Mouse (Mus musculus) embryonic fibroblast, embryonic 13.5 days (primary cell): ENCODE results near the gene Capzb. TPM values are rescaled to one million over a fixed set of nuclear protein-coding genes. Genes with fewer than 3 reads are reported as not detected.

Experiments
- H3K27ac ChIP-seq: 2 replicates; pipeline ENCODE4 v1.5.1; 2012; ENCODE audit warnings: low read length, control low read depth, inconsistent platforms; ENCODE audit not compliant: insufficient read depth
- H3K4me1 ChIP-seq: 2 replicates; pipeline ENCODE4 v1.6.1; 2011; ENCODE audit warnings: low read length; ENCODE audit not compliant: control insufficient read depth, insufficient read depth
- H3K4me3 ChIP-seq: 2 replicates; pipeline ENCODE4 v1.5.1; 2011; ENCODE audit warnings: mild to moderate bottlenecking, control low read depth, low read length; ENCODE audit not compliant: insufficient read depth
- CTCF ChIP-seq: IDR thresholded peaks from 2 replicates; pipeline ENCODE4 v1.5.1; 2011; ENCODE audit warnings: mild to moderate bottlenecking, control low read depth, low read length, moderate library complexity, borderline replicate concordance; ENCODE audit not compliant: insufficient read depth
- POLR2A ChIP-seq: IDR thresholded peaks from 2 replicates; pipeline ENCODE4 v1.6.1; 2011; ENCODE audit warnings: low read depth, mild to moderate bottlenecking, control low read depth, low read length, moderate library complexity
- polyA plus RNA-seq: library from polyadenylated mRNA; stranded (reverse); fragments of >200 nt; gene quantifications from 2 replicates; pipeline ENCODE4 v1.2.4, GENCODE M21; 2011; ENCODE audit warnings: low read depth; ENCODE audit not compliant: missing spikeins, insufficient read length

Capzb gene
- polyA plus RNA-seq, 1 experiment, result 355 TPM

DNA sequence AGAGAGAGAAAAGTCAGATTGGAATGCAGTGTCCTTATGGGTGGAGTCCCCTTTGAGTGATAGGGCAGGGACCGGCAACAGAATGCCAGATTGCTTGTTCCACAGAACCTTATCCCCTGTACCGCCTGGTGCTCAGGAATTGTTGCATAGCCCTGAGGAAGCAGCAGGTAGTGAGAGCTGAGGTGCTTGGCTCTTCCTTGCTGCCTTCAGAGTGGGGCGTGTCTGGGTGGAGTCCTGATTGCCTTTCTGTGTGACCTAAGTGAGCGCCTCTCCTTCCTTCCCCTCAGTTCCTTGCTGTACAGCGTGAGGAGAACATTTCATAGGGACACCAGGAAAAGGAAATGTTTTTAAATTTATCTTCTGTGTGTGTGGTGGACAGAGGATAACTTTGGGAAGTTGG is 4.8 kb downstream of the Capzb start:
- TF ChIP-seq CTCF, result no peak
- TF ChIP-seq POLR2A, result no peak
- no peak overlapping the region for H3K27ac ChIP-seq
- no peak overlapping the region for H3K4me3 ChIP-seq
- peaks cover 28% of the 10 kb centered on the region for H3K4me1 ChIP-seq

GRCm38 (mm10) chr4:139198004-139198689 is 5.4 kb downstream of the Capzb start:
- TF ChIP-seq POLR2A, result no peak
- no peak for TF ChIP-seq CTCF
- Histone ChIP-seq H3K4me3 (no peak overlapping the region), H3K27ac (no peak overlapping the region), H3K4me1 (peaks cover 33% of the 10 kb centered on the region)

- no peak overlapping the region for H3K4me3 ChIP-seq
- H3K4me1 ChIP-seq, result peaks cover 41% of the 10 kb centered on the region
- H3K27ac ChIP-seq, result peak overlapping the region; percentile 8; the same call in 1 of the 2 replicates
- no peak for TF ChIP-seq POLR2A
- TF ChIP-seq CTCF, result no peak
Observed at GRCm38 (mm10) chr4:139199126-139199525, 6.4 kb downstream of the Capzb start.

DNA sequence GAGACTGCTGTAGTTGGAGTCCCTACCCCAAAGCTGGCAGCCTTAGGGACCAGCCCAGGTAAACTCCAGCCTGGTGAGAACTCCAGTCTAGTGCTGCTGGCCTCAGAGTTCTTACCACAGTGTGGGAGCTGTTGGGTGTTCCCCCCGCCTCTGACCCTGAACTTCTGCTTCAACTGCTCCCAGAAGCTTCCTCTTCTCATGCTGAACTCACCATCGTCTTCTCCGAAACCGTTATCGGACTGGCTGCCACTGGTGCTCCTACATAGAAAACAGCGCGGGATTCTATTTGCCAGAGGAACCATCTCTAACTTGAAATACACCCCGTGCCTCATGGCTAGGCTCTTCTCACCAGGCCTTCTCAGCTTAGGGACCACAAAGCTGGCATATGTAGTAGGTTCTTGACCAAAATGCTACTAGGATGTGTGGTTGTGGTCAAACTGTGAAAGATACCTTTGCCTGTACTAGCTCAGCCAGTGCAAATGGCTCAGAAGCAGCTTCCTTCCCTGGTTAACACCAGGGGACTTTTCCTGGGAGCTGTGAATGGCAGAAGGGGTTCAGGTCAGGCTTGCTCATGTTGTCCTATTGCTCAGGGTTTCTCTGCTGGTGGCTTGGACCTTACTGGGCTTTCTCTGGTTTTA is 7.1 kb downstream of the Capzb start:
- TF ChIP-seq CTCF (no peak), POLR2A (no peak)
- H3K4me3 ChIP-seq, result no peak overlapping the region
- no peak overlapping the region for H3K27ac ChIP-seq
- H3K4me1 ChIP-seq, result peaks cover 39% of the 10 kb centered on the region

GRCm38 (mm10) chr4:139200946-139201345 is 8.2 kb downstream of the Capzb start:
- TF ChIP-seq CTCF, result no peak
- TF ChIP-seq POLR2A, result no peak
- no peak overlapping the region for H3K4me3 ChIP-seq
- H3K27ac ChIP-seq, result no peak overlapping the region
- peaks cover 30% of the 10 kb centered on the region for H3K4me1 ChIP-seq

- TF ChIP-seq POLR2A (no peak), CTCF (no peak)
- peak overlapping the region; percentile 72 for H3K27ac ChIP-seq
- no peak overlapping the region for H3K4me3 ChIP-seq
- H3K4me1 ChIP-seq, result peaks cover 21% of the 10 kb centered on the region
Observed at GRCm38 (mm10) chr4:139202556-139202955, 9.9 kb downstream of the Capzb start.

DNA sequence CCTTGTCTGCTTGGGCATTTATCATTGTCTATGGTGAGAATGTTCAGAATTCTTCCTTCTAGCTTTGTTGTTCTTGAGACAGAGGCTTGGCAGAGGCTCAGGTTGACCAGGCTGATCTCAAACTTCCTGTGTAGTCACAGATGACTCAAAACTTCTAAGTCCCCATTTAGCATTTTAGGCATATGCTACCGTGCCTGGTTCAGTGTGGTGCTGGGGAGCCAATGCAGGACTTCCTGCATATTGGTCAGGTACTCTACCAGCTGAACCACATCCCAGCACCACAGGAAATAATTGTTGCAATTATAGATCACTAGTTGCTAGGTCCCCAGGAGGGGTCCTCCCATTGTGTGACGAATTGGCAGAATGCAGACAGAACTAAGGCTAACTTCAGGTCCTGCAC is 10.7 kb downstream of the Capzb start:
- peaks cover 27% of the 10 kb centered on the region for H3K4me1 ChIP-seq
- no peak for TF ChIP-seq POLR2A
- no peak for TF ChIP-seq CTCF

GRCm38 (mm10) chr4:139205842-139206241 is 13.1 kb downstream of the Capzb start:
- TF ChIP-seq POLR2A (no peak), CTCF (no peak)
- Histone ChIP-seq H3K27ac (no peak overlapping the region), H3K4me1 (peaks cover 40% of the 10 kb centered on the region), H3K4me3 (no peak overlapping the region)

More for the DNA sequence above, 10.7 kb downstream of the Capzb start:
- Histone ChIP-seq H3K4me3 (no peak overlapping the region), H3K27ac (peak overlapping the region; percentile 34; the same call in 1 of the 2 replicates)

DNA sequence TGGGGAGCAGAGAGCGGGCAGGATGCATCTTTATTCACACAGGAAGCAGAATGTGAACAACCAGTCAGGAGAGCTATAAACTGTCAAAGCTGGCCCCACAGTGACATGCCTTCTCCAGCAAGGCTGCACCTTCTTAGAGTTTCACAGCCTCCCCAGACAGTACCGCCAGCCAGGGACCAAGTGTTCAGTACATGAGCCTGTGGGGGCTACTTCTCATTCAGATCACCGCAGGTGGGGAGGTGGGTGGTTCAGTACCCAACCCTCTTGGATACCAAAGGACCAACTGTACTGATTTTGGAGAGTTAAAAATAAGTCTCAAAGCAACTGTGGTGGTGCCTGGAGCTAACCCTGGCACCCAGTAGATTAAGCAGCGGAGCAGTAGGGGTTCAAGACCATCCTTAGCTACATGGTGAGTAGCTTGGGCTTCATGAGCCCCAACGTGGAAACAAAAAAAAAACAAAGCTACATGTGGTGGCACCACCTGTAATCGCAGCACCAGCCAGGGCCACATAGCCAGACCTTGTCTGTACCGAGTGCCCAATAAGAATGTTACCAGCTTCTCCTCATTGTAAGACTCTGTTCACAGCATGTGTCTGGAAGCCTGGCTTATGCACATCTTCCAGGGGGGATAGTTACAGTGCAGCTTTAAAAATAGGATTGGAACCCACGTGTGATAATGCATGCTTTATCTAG is 13.8 kb downstream of the Capzb start:
- Histone ChIP-seq H3K4me3 (no peak overlapping the region), H3K27ac (no peak overlapping the region), H3K4me1 (peaks cover 40% of the 10 kb centered on the region)
- TF ChIP-seq POLR2A, result no peak
- TF ChIP-seq CTCF, result no peak

DNA sequence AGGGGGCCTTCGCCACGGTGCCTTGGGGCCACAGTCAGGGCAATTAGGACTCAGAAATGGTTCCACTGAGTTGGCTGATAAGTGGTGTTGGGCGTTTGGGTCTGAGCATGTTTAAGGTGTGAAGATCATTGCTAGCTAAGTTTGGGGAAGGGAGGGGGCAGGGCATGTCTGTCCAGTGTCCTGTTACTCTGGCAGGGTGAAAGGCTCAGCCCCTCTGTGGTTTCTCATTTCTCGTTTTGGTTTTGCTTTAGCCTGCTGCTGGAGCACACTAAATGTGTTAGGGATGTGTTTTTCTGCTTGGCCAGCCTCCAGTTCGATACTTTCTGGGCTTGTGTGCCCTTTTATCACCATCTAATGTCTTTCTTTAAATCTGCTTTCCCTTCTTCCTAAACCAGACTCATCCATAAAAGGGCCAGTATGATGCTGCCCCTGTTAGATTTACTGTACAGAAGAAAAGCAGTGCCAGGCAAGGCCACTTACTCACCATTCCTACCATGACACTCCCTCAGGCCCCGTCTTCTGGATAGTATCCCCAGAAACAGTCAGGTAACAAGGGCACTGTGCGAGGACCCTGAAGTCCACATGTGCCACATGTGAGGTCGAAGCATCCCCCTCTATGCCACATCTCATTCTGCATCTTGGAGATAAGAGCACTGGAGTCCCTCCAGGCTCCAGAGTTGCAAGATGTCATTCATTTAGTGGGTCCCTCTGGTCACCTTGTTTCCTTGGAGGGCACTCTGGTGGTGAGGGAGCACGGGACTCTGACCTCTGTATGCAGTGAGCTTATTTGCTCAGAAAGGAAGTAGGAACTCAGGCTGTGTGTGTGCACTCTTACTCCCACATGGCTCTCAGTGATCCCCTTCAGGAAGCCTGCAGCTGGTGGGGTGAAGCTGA is 15.8 kb downstream of the Capzb start:
- H3K27ac ChIP-seq, result peak overlapping the region; percentile 47
- TF ChIP-seq POLR2A (no peak), CTCF (no peak)
- peaks cover 43% of the 10 kb centered on the region for H3K4me1 ChIP-seq
- H3K4me3 ChIP-seq, result no peak overlapping the region
